Mouse (Mus musculus): ENCODE measurements around the gene Ube2l3. TPM values are rescaled to one million over a fixed set of nuclear protein-coding genes. Genes with fewer than 3 reads are reported as not detected.
A peak's percentile ranks its signal among the peaks of the same experiment; 100 is the strongest.

The Ube2l3 gene
- polyA plus RNA-seq, 1 experiment from 2014 or later: 371 TPM

DNA sequence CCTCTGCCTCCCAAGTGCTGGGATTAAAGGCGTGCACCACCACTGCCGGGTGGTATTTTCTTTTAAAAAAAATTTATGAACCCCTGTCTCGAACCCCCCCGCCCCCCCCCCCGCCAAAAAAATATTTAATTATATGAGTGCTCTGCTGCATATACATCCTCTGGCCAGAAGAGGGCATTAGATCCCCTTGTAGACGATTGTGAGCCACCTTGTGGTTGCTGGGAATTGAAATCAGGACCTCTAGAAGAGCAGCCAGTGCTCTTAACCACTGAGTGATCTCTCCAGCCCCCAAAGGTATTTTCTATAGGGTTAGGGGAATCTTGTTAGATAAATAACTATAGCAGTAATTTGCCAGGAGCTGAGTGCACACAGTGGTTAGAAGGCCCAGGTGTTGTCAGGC, 2.5 kb upstream of the Ube2l3 start:
- peaks cover 13% of the 10 kb centered on the region for H3K4me1 ChIP-seq
- H3K4me2 ChIP-seq (replicated peaks): no peak overlapping the region
- no peak overlapping the region for H3K4me3 ChIP-seq
- no peaks in the 10 kb centered on the region for H3K9me3 ChIP-seq
- peaks cover 18% of the 10 kb centered on the region for H3K27me3 ChIP-seq
- ATAC-seq (ENCODE audit: low FRiP score, low read depth): no peak
- no peak overlapping the region for H3K27ac ChIP-seq (replicated peaks)
- H3K36me3 ChIP-seq: no peaks in the 10 kb centered on the region
- no peak overlapping the region for H3K9ac ChIP-seq (replicated peaks)
- WGBS: 9% methylated on average over 6 of the region's 6 CpGs

DNA sequence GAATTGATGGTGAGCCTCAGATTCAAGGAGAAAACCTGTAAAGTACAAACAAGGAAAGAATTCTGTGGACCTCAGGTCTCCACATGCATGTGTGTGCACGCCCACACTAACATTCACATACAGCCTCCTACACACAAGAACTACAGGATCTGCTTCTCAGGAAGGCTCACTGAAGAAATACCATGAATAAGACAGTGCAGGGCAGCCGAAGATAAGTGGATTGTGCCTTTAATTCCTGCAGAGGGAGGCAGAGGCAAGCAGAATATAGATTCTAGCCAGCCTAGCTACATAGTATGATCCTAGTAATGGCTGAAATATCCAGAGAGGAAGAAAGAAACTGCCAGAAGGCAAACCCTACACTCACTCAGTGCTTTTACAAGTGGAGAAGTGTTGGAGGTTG, 472 bp downstream of the Ube2l3 start:
- WGBS: 63% methylated on average over 2 of the region's 2 CpGs
- H3K27ac ChIP-seq (replicated peaks): no peak overlapping the region
- H3K27me3 ChIP-seq: peaks cover 10% of the 10 kb centered on the region
- no peak for ATAC-seq (ENCODE audit: low FRiP score, low read depth)
- no peak overlapping the region for H3K4me2 ChIP-seq (replicated peaks)
- H3K9me3 ChIP-seq: no peaks in the 10 kb centered on the region
- peaks cover 15% of the 10 kb centered on the region for H3K4me1 ChIP-seq
- H3K9ac ChIP-seq (replicated peaks): no peak overlapping the region
- H3K36me3 ChIP-seq: 0 out of 2 replicates have a peak, but pooled peaks cover 3% of the 10 kb centered on the region
- H3K4me3 ChIP-seq: 0 out of 2 replicates have a peak overlapping the region, but pooled peaks have one; percentile 100

DNA sequence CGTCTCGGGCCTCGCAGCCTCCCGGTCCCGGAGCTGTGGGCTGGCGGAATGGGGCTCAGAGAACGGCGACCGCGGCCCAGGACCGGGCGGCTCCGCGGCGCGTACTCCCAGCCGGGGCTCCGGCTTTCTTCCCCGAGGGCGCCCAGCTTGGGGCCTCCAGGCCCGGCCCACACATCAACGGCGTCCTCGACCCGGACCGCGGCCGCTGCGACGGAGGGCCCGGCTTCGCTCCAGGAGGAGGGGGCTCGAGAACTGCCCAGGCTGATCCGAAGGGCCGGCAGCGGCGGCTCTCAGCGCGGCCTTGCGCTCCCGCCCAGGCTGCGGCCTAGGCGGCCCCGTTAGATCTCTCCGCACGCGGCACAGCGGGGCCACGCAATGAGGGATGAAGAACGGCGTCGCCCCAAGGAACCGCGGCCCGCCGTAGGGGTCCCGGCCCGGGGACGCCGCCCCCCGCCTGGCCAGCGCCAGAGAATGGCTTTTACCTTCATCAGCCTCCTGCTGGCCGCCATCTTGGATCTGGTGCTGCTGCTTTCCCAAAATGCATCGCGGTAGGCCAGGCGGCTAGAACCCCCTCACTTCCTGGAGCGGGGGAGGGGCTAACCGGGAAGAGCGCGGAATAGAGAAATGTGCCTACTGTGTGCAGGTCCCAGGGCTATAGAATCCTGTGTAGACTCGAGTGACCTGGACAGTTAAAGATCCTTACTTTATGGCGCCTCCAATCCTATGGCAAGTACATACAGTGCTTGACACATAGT, 1.3 kb downstream of the Ube2l3 start:
- Histone ChIP-seq H3K9me3 (no peaks in the 10 kb centered on the region), H3K27ac (replicated peaks) (peak overlapping the region; percentile 67), H3K4me3 (peak overlapping the region; percentile 100), H3K4me2 (replicated peaks) (peak overlapping the region; percentile 88), H3K4me1 (peaks cover 15% of the 10 kb centered on the region), H3K9ac (replicated peaks) (peak overlapping the region; percentile 99), H3K27me3 (peaks cover 2% of the 10 kb centered on the region; the same call in 1 of the 2 replicates), H3K36me3 (0 out of 2 replicates have a peak, but pooled peaks cover 3% of the 10 kb centered on the region)
- peak; percentile 88 for ATAC-seq (ENCODE audit: low FRiP score, low read depth)
- under 1% methylated on average over 71 of the region's 72 CpGs for WGBS

DNA sequence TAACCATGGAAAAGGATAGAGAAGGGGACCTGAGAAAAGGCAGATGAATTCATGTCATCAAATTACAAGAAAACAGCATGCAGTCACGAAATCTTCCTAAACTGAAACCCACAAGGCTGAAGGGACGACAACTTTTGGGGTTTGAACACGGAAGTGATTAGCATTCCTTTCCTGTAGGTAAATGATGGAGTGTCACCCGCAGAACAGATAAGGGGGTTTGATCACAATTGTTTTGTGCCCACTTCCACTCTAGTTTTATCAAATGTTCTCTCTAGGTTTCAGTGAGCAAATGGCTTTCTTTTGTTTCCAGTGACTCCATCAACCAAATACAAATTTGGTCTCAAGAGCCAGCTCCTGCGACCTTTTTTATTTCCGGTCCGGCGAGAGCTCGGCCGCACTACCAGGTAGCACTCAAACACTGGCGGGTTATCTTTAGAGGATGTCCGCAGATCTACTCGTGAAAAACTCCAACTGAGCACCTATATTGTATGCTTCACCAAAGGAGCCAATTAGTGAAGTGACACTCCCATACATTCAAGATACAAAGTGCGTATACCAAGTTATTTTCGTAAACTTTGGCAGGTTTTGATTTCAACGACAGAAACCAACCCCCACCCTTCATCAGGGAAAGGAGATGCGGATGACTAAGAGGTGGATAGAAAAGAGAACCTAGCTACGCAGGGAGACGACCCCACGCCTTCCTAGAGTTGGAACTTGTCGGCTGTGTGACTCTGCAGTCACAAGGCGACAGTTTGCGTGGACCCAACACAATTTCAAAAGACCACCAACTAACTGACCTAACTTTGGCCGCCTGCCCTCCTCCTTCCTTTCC, 2.1 kb downstream of the Ube2l3 start:
- 8% methylated on average over 24 of the region's 24 CpGs for WGBS
- Histone ChIP-seq H3K27ac (replicated peaks) (peak overlapping the region; percentile 67), H3K4me3 (peak overlapping the region; percentile 100), H3K9ac (replicated peaks) (peak overlapping the region; percentile 99), H3K4me1 (peaks cover 15% of the 10 kb centered on the region), H3K9me3 (no peaks in the 10 kb centered on the region), H3K27me3 (no peaks in the 10 kb centered on the region), H3K4me2 (replicated peaks) (peak overlapping the region; percentile 88), H3K36me3 (peaks cover 3% of the 10 kb centered on the region; the same call in 1 of the 2 replicates)
- 0 out of 2 replicates have a peak, but pooled peaks have one; percentile 4 for ATAC-seq (ENCODE audit: low FRiP score, low read depth)

DNA sequence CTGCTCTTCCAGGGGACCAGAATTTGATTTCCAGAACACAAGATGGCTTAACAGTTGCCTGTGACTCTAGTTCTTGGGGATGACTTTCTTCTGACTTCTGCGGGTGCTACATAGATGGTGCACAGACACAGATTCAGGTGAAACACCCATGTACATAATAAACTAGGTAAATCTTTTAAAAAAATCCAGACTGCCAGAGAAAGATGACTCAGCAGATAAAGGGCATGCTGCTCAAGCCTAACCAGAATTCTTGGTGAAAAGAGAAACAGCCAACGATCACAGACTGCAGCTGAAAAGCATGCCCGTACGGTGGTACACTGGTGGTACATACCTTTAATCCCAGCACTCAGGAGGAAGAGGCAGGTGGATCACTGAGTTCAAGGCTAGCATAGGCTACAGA, 8.6 kb downstream of the Ube2l3 start:
- Histone ChIP-seq H3K36me3 (peaks cover 22% of the 10 kb centered on the region), H3K9me3 (no peaks in the 10 kb centered on the region), H3K4me1 (no peaks in the 10 kb centered on the region), H3K4me3 (no peak overlapping the region), H3K27ac (replicated peaks) (no peak overlapping the region), H3K9ac (replicated peaks) (no peak overlapping the region), H3K27me3 (no peaks in the 10 kb centered on the region), H3K4me2 (replicated peaks) (no peak overlapping the region)
- WGBS: 98% methylated on average over 4 of the region's 4 CpGs
- ATAC-seq (ENCODE audit: low FRiP score, low read depth): no peak

DNA sequence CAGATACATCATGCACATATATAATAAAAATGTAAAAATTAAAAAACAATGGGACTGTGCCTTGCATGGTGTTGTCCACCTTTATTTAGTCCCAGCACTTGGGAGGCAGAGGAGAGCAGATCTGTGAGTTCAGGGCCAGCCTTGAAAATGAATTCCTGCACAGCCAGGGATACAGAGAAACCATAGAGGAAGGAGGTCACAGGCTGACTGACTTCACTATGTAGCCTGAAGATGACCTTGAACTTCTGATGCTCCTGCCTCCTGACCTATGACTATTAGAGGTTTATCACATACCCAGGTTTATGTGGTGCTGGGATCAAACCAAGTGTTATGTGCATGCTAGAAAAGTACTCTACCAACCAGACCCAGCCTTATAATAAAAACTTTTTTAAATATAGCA, 17.0 kb downstream of the Ube2l3 start:
- Histone ChIP-seq H3K4me1 (peaks cover 3% of the 10 kb centered on the region; the same call in 1 of the 2 replicates), H3K27ac (replicated peaks) (no peak overlapping the region), H3K27me3 (no peaks in the 10 kb centered on the region), H3K4me2 (replicated peaks) (no peak overlapping the region), H3K4me3 (no peak overlapping the region), H3K9ac (replicated peaks) (no peak overlapping the region), H3K9me3 (no peaks in the 10 kb centered on the region), H3K36me3 (peaks cover 23% of the 10 kb centered on the region)
- ATAC-seq (ENCODE audit: low FRiP score, low read depth): no peak

DNA sequence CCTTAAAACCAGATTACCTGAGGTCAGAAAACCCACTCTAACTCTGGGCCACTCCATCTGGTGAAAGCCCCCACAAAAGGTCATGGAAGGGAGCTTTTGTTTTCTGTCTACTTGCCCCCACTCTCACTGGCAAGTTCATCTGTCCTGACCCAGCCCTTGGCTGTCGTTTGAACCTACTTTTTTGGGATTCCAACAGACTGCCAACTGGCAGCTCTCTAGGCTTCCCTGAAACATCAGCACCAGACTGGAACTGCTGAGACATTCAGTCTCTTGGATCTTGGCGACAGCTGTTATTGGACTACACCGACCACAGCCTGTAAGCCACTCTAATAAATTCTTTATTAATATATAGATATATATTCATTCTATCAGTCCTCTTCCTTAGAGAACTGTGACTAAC, 19.4 kb downstream of the Ube2l3 start:
- Histone ChIP-seq H3K27me3 (no peaks in the 10 kb centered on the region), H3K9ac (replicated peaks) (no peak overlapping the region), H3K36me3 (peaks cover 26% of the 10 kb centered on the region), H3K4me3 (no peak overlapping the region), H3K9me3 (no peaks in the 10 kb centered on the region), H3K4me2 (replicated peaks) (no peak overlapping the region), H3K4me1 (peaks cover 3% of the 10 kb centered on the region; the same call in 1 of the 2 replicates), H3K27ac (replicated peaks) (no peak overlapping the region)
- ATAC-seq (ENCODE audit: low FRiP score, low read depth): no peak
- WGBS: 94% methylated on average over 3 of the region's 3 CpGs

DNA sequence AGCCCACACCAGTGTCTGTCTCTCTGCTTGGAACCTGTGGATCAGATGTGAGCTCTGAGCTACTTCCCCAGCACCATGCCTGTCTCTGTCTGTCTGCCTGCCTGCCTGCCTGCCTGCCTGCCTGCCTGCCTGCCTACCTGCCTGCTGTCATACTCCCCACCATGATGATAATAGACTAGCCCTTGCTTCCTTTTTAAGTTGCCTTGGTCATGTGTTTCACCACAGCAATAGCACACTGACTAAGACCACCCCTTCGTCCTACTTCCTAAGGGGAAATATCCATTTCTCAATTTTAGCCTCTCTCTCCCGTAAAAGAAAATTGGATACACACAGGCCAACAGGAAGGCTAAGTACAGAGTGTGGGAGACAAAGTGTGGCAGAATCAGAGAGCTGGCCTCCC, 20.3 kb downstream of the Ube2l3 start:
- Histone ChIP-seq H3K4me1 (peaks cover 3% of the 10 kb centered on the region; the same call in 1 of the 2 replicates), H3K36me3 (peaks cover 26% of the 10 kb centered on the region), H3K4me2 (replicated peaks) (no peak overlapping the region), H3K27me3 (no peaks in the 10 kb centered on the region), H3K4me3 (no peak overlapping the region), H3K27ac (replicated peaks) (no peak overlapping the region), H3K9ac (replicated peaks) (no peak overlapping the region), H3K9me3 (no peaks in the 10 kb centered on the region)
- ATAC-seq (ENCODE audit: low FRiP score, low read depth): no peak
- WGBS: 91% methylated on average over 2 of the region's 2 CpGs

DNA sequence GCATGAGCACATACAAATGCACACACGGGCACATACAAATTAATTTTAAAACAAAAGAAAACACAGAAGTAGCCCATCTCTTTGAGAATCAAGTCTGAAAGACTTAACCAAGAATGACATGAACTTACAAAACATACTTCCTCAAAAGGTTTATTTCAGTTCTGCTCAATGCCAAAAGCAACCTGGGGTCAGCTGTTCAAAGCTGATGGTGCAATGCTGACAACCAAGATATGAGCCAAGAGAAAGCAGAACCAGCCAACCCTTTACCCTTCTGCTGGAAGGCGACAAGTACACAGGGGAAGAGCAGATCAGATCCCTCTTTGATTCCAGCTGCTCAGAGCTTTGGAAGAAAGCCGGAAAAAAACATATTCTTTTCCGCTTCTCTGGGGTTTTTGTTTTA, 21.1 kb downstream of the Ube2l3 start:
- H3K9me3 ChIP-seq: no peaks in the 10 kb centered on the region
- H3K4me2 ChIP-seq (replicated peaks): no peak overlapping the region
- peaks cover 3% of the 10 kb centered on the region; the same call in 1 of the 2 replicates for H3K4me1 ChIP-seq
- H3K36me3 ChIP-seq: peaks cover 24% of the 10 kb centered on the region; the same call in 1 of the 2 replicates
- H3K27me3 ChIP-seq: no peaks in the 10 kb centered on the region
- H3K4me3 ChIP-seq: no peak overlapping the region
- no peak for ATAC-seq (ENCODE audit: low FRiP score, low read depth)
- 91% methylated on average over 4 of the region's 4 CpGs for WGBS
- no peak overlapping the region for H3K27ac ChIP-seq (replicated peaks)
- no peak overlapping the region for H3K9ac ChIP-seq (replicated peaks)

DNA sequence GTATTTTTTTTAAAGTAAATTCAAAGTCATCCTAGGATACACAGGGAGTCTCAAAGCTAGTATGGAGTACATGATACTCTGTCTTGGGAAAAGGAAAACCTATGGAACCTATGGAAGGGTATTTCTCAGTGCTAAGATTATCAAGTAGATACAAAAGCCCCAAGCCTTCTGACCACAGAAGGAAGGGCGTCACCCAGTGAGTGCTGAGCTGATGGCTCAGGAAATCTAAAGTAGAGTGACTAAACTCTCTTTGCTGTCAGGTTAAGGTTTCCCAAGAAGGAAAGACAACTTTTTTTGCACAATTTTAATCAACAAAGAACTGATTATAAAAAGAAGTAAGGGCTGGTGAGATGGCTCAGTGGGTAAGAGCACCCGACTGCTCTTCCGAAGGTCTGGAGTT, 22.7 kb downstream of the Ube2l3 start:
- H3K4me1 ChIP-seq: peaks cover 3% of the 10 kb centered on the region; the same call in 1 of the 2 replicates
- no peak overlapping the region for H3K9ac ChIP-seq (replicated peaks)
- H3K36me3 ChIP-seq: peaks cover 26% of the 10 kb centered on the region
- no peak for ATAC-seq (ENCODE audit: low FRiP score, low read depth)
- H3K27ac ChIP-seq (replicated peaks): no peak overlapping the region
- H3K9me3 ChIP-seq: no peaks in the 10 kb centered on the region
- H3K4me3 ChIP-seq: no peak overlapping the region
- H3K27me3 ChIP-seq: no peaks in the 10 kb centered on the region
- 94% methylated on average over 3 of the region's 3 CpGs for WGBS
- no peak overlapping the region for H3K4me2 ChIP-seq (replicated peaks)

DNA sequence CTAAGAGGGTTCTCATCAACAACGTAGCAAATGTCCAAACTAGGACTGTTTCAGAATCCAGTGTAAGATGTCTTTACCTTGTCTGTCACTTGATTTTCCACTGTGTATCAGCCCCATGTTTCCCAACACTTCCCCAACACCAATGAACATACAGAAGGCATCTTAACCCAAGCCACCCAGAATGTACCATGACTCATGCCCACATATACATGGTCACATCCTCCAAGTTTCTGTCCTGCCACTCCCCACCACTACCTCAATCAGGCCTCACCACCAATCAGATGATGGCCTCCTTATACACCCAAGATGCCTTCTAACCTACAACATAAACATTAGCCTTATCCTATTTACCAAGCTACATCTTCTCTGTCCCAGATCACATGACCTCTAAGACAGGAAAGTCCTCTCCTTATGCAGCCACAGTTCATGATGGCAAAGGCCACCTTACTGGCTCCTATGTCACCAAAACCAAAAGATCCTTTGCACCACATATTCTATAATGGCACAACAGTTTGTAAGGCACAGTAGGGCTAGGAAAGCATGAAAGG, 24.8 kb downstream of the Ube2l3 start:
- Histone ChIP-seq H3K4me3 (no peak overlapping the region), H3K4me2 (replicated peaks) (no peak overlapping the region), H3K4me1 (peaks cover 3% of the 10 kb centered on the region; the same call in 1 of the 2 replicates), H3K9me3 (no peaks in the 10 kb centered on the region), H3K36me3 (peaks cover 43% of the 10 kb centered on the region), H3K9ac (replicated peaks) (no peak overlapping the region), H3K27ac (replicated peaks) (no peak overlapping the region), H3K27me3 (no peaks in the 10 kb centered on the region)
- 100% methylated on average over 1 of the region's 1 CpGs for WGBS
- no peak for ATAC-seq (ENCODE audit: low FRiP score, low read depth)

DNA sequence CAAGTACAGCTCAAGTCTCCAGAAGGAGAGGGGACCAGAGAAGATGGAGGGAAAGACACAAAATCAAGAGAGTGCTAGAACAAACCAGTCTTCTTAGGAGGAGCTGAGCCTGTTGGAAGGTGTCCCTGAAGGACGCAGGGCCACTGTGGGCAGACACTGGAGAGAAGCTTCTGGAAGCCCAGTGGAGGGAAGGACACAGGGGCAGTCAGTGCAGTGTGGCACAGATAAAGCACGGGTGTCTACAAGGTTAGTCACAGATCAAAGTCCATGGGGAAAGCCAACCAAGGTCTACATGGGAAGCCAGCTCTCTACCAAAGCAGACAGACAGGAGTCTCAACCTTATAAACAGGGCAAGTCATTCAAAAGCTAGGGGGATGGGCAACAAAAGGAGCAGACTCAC, 26.7 kb downstream of the Ube2l3 start:
- peaks cover 59% of the 10 kb centered on the region for H3K36me3 ChIP-seq
- H3K4me1 ChIP-seq: no peaks in the 10 kb centered on the region
- ATAC-seq (ENCODE audit: low FRiP score, low read depth): no peak
- H3K9ac ChIP-seq (replicated peaks): no peak overlapping the region
- no peak overlapping the region for H3K27ac ChIP-seq (replicated peaks)
- no peaks in the 10 kb centered on the region for H3K9me3 ChIP-seq
- no peak overlapping the region for H3K4me2 ChIP-seq (replicated peaks)
- H3K27me3 ChIP-seq: no peaks in the 10 kb centered on the region
- WGBS: 90% methylated on average over 2 of the region's 2 CpGs
- H3K4me3 ChIP-seq: no peak overlapping the region
